Mouse (Mus musculus): ENCODE results near the gene Myo9b. TPM values are rescaled to one million over a fixed set of nuclear protein-coding genes. Genes with fewer than 3 reads are reported as not detected.
"Not testable (repeated sequence)": the region's sequence is repeated elsewhere in the genome, so short reads cannot be mapped to it uniquely, and the experiment has no call there.

Myo9b gene
- polyA plus RNA-seq, 1 experiment from 2014 or later = 14.1 TPM

GRCm38 (mm10) chr8:71307371-71307770 is 34.9 kb downstream of the Myo9b start:
- H3K4me3 ChIP-seq (ENCODE audit: low read depth, low read length) = no peak overlapping the region
- H3K36me3 ChIP-seq (ENCODE audit: control insufficient read depth, insufficient read depth, low read length) = no peaks in the 10 kb centered on the region
- no peak overlapping the region for H3K27ac ChIP-seq (ENCODE audit: low read depth, low read length)
- H3K9ac ChIP-seq (ENCODE audit: low read length) = no peak overlapping the region
- WGBS = 85% methylated on average over 1 of the region's 1 CpGs
- no peak overlapping the region for H3K4me2 ChIP-seq
- H3K4me1 ChIP-seq (ENCODE audit: control insufficient read depth, insufficient read depth, low read length) = no peaks in the 10 kb centered on the region
- H3K9me3 ChIP-seq (ENCODE audit: control insufficient read depth, low read length) = no peaks in the 10 kb centered on the region
- DNase-seq (ENCODE audit: low spot score, missing footprints) (no peak), ATAC-seq (ENCODE audit: low FRiP score) (no peak)
- no peaks in the 10 kb centered on the region for H3K27me3 ChIP-seq (ENCODE audit: control insufficient read depth, insufficient read depth, low read length)

GRCm38 (mm10) chr8:71307913-71308312 is 35.4 kb downstream of the Myo9b start:
- Histone ChIP-seq H3K9ac (ENCODE audit: low read length) (no peak overlapping the region), H3K36me3 (ENCODE audit: control insufficient read depth, insufficient read depth, low read length) (no peaks in the 10 kb centered on the region), H3K4me1 (ENCODE audit: control insufficient read depth, insufficient read depth, low read length) (no peaks in the 10 kb centered on the region; the same call in 1 of the 2 replicates), H3K27ac (ENCODE audit: low read depth, low read length) (no peak overlapping the region), H3K27me3 (ENCODE audit: control insufficient read depth, insufficient read depth, low read length) (no peaks in the 10 kb centered on the region), H3K4me3 (ENCODE audit: low read depth, low read length) (no peak overlapping the region), H3K4me2 (no peak overlapping the region), H3K9me3 (ENCODE audit: control insufficient read depth, low read length) (no peaks in the 10 kb centered on the region)
- 91% methylated on average over 4 of the region's 4 CpGs for WGBS
- no peak for ATAC-seq (ENCODE audit: low FRiP score)
- DNase-seq (ENCODE audit: low spot score, missing footprints) = no peak

- Histone ChIP-seq H3K27me3 (ENCODE audit: control insufficient read depth, insufficient read depth, low read length) (no peaks in the 10 kb centered on the region), H3K4me1 (ENCODE audit: control insufficient read depth, insufficient read depth, low read length) (no peaks in the 10 kb centered on the region; the same call in none of the 2 replicates), H3K4me2 (no peak overlapping the region), H3K27ac (ENCODE audit: low read depth, low read length) (no peak overlapping the region), H3K9ac (ENCODE audit: low read length) (no peak overlapping the region), H3K36me3 (ENCODE audit: control insufficient read depth, insufficient read depth, low read length) (no peaks in the 10 kb centered on the region), H3K9me3 (ENCODE audit: control insufficient read depth, low read length) (no peaks in the 10 kb centered on the region), H3K4me3 (ENCODE audit: low read depth, low read length) (no peak overlapping the region)
- WGBS = 82% methylated on average over 6 of the region's 6 CpGs
- DNase-seq (ENCODE audit: low spot score, missing footprints) (no peak), ATAC-seq (ENCODE audit: low FRiP score) (no peak)
Observed at GRCm38 (mm10) chr8:71310446-71310845, 37.9 kb downstream of the Myo9b start.

- Histone ChIP-seq H3K9me3 (ENCODE audit: control insufficient read depth, low read length) (no peaks in the 10 kb centered on the region), H3K4me1 (ENCODE audit: control insufficient read depth, insufficient read depth, low read length) (no peaks in the 10 kb centered on the region; the same call in none of the 2 replicates), H3K4me2 (no peak overlapping the region), H3K27me3 (ENCODE audit: control insufficient read depth, insufficient read depth, low read length) (no peaks in the 10 kb centered on the region), H3K4me3 (ENCODE audit: low read depth, low read length) (no peak overlapping the region), H3K36me3 (ENCODE audit: control insufficient read depth, insufficient read depth, low read length) (no peaks in the 10 kb centered on the region), H3K9ac (ENCODE audit: low read length) (no peak overlapping the region), H3K27ac (ENCODE audit: low read depth, low read length) (no peak overlapping the region)
- 54% methylated on average over 1 of the region's 1 CpGs for WGBS
- DNase-seq (ENCODE audit: low spot score, missing footprints) (no peak), ATAC-seq (ENCODE audit: low FRiP score) (no peak)
Observed at GRCm38 (mm10) chr8:71312700-71313099, 40.2 kb downstream of the Myo9b start.

- Histone ChIP-seq H3K9ac (ENCODE audit: low read length) (no peak overlapping the region), H3K4me2 (no peak overlapping the region), H3K36me3 (ENCODE audit: control insufficient read depth, insufficient read depth, low read length) (no peaks in the 10 kb centered on the region), H3K4me3 (ENCODE audit: low read depth, low read length) (no peak overlapping the region), H3K4me1 (ENCODE audit: control insufficient read depth, insufficient read depth, low read length) (no peaks in the 10 kb centered on the region; the same call in none of the 2 replicates), H3K9me3 (ENCODE audit: control insufficient read depth, low read length) (no peaks in the 10 kb centered on the region), H3K27me3 (ENCODE audit: control insufficient read depth, insufficient read depth, low read length) (no peaks in the 10 kb centered on the region), H3K27ac (ENCODE audit: low read depth, low read length) (no peak overlapping the region)
- DNase-seq (ENCODE audit: low spot score, missing footprints) (no peak), ATAC-seq (ENCODE audit: low FRiP score) (no peak)
- 90% methylated on average over 2 of the region's 2 CpGs for WGBS
Observed at GRCm38 (mm10) chr8:71313951-71314350, 41.4 kb downstream of the Myo9b start.

- no peaks in the 10 kb centered on the region for H3K36me3 ChIP-seq (ENCODE audit: control insufficient read depth, insufficient read depth, low read length)
- ATAC-seq (ENCODE audit: low FRiP score) (no peak), DNase-seq (ENCODE audit: low spot score, missing footprints) (no peak)
- no peak overlapping the region for H3K4me2 ChIP-seq
- no peaks in the 10 kb centered on the region for H3K9me3 ChIP-seq (ENCODE audit: control insufficient read depth, low read length)
- no peak overlapping the region for H3K27ac ChIP-seq (ENCODE audit: low read depth, low read length)
- no peak overlapping the region for H3K9ac ChIP-seq (ENCODE audit: low read length)
- H3K4me1 ChIP-seq (ENCODE audit: control insufficient read depth, insufficient read depth, low read length) = no peaks in the 10 kb centered on the region; the same call in none of the 2 replicates
- H3K4me3 ChIP-seq (ENCODE audit: low read depth, low read length) = no peak overlapping the region
- no peaks in the 10 kb centered on the region for H3K27me3 ChIP-seq (ENCODE audit: control insufficient read depth, insufficient read depth, low read length)
- WGBS = 91% methylated on average over 5 of the region's 5 CpGs
Observed at GRCm38 (mm10) chr8:71315972-71316371, 43.5 kb downstream of the Myo9b start.

- no peaks in the 10 kb centered on the region; the same call in none of the 2 replicates for H3K4me1 ChIP-seq (ENCODE audit: control insufficient read depth, insufficient read depth, low read length)
- H3K36me3 ChIP-seq (ENCODE audit: control insufficient read depth, insufficient read depth, low read length) = no peaks in the 10 kb centered on the region
- no peak overlapping the region for H3K9ac ChIP-seq (ENCODE audit: low read length)
- DNase-seq (ENCODE audit: low spot score, missing footprints) (no peak), ATAC-seq (ENCODE audit: low FRiP score) (no peak)
- H3K27me3 ChIP-seq (ENCODE audit: control insufficient read depth, insufficient read depth, low read length) = no peaks in the 10 kb centered on the region
- no peaks in the 10 kb centered on the region for H3K9me3 ChIP-seq (ENCODE audit: control insufficient read depth, low read length)
- no peak overlapping the region for H3K4me3 ChIP-seq (ENCODE audit: low read depth, low read length)
- no peak overlapping the region for H3K27ac ChIP-seq (ENCODE audit: low read depth, low read length)
- no peak overlapping the region for H3K4me2 ChIP-seq
Observed at GRCm38 (mm10) chr8:71316486-71317031, 44.0 kb downstream of the Myo9b start.

GRCm38 (mm10) chr8:71318610-71319009 is 46.1 kb downstream of the Myo9b start:
- not testable (repeated sequence) for H3K27me3 ChIP-seq (ENCODE audit: control insufficient read depth, insufficient read depth, low read length); DNase-seq (ENCODE audit: low spot score, missing footprints); ATAC-seq (ENCODE audit: low FRiP score); H3K9me3 ChIP-seq (ENCODE audit: control insufficient read depth, low read length); H3K36me3 ChIP-seq (ENCODE audit: control insufficient read depth, insufficient read depth, low read length); H3K9ac ChIP-seq (ENCODE audit: low read length); H3K27ac ChIP-seq (ENCODE audit: low read depth, low read length); H3K4me2 ChIP-seq; H3K4me1 ChIP-seq (ENCODE audit: control insufficient read depth, insufficient read depth, low read length); H3K4me3 ChIP-seq (ENCODE audit: low read depth, low read length)
- 85% methylated on average over 5 of the region's 5 CpGs for WGBS

- H3K27ac ChIP-seq (ENCODE audit: low read depth, low read length); DNase-seq (ENCODE audit: low spot score, missing footprints); ATAC-seq (ENCODE audit: low FRiP score); H3K4me2 ChIP-seq; H3K9ac ChIP-seq (ENCODE audit: low read length); H3K4me1 ChIP-seq (ENCODE audit: control insufficient read depth, insufficient read depth, low read length); H3K9me3 ChIP-seq (ENCODE audit: control insufficient read depth, low read length); H3K4me3 ChIP-seq (ENCODE audit: low read depth, low read length); H3K27me3 ChIP-seq (ENCODE audit: control insufficient read depth, insufficient read depth, low read length): not testable (repeated sequence)
- WGBS = 88% methylated on average over 2 of the region's 2 CpGs
- H3K36me3 ChIP-seq (ENCODE audit: control insufficient read depth, insufficient read depth, low read length) = peaks cover 16% of the 10 kb centered on the region
Observed at GRCm38 (mm10) chr8:71319760-71320159, 47.2 kb downstream of the Myo9b start.
